Mouse (Mus musculus) kidney, postnatal 0 days (tissue): ENCODE results near the gene Sdhc. TPM values are rescaled to one million over a fixed set of nuclear protein-coding genes. Genes with fewer than 3 reads are reported as not detected.
A peak's percentile ranks its signal among the peaks of the same experiment; 100 is the strongest.

ENCODE experiments used
- ATAC-seq: fragments of 200-750 bp; cut with Nextera tagmentation; replicated peaks from 2 replicates; pipeline ENCODE4 v1.8.0; 2017; ENCODE audit warnings: low read depth, moderate number of reproducible peaks, moderate TSS enrichment, moderate library complexity; ENCODE audit not compliant: low FRiP score
- DNase-seq: peaks from one replicate; pipeline ENCODE4 v3.0.0-alpha.2; 2016; ENCODE audit warnings: low spot score
- H3K27ac ChIP-seq: fragments of 300-500 bp; sonication (generic); 2 replicates; pipeline ENCODE4 v1.5.1; 2014; ENCODE audit warnings: mild to moderate bottlenecking
- H3K27me3 ChIP-seq: fragments of 300-500 bp; sonication (generic); 2 replicates; pipeline ENCODE4 v1.6.1; 2014; ENCODE audit warnings: low read length, mixed read lengths; ENCODE audit not compliant: insufficient read depth
- H3K36me3 ChIP-seq: fragments of 300-500 bp; sonication (generic); 2 replicates; pipeline ENCODE4 v1.6.1; 2014; ENCODE audit warnings: low read length, mixed read lengths; ENCODE audit not compliant: insufficient read depth
- H3K4me1 ChIP-seq: fragments of 300-500 bp; sonication (generic); replicated peaks from 2 replicates; pipeline ENCODE4 v1.6.1; 2014; ENCODE audit warnings: antibody characterized with exemption, low read length, mixed read lengths; ENCODE audit not compliant: insufficient read depth
- H3K4me2 ChIP-seq: fragments of 300-500 bp; sonication (generic); 2 replicates; pipeline ENCODE4 v1.6.1; 2014; ENCODE audit warnings: mild to moderate bottlenecking, low read length, moderate library complexity, mixed read lengths
- H3K4me3 ChIP-seq: fragments of 300-500 bp; sonication (generic); replicated peaks from 2 replicates; pipeline ENCODE4 v1.5.1; 2014; ENCODE audit warnings: low read depth, low read length
- H3K9ac ChIP-seq: fragments of 300-500 bp; sonication (generic); 2 replicates; pipeline ENCODE4 v1.6.1; 2014; ENCODE audit warnings: low read depth, low read length
- H3K9me3 ChIP-seq: fragments of 300-500 bp; sonication (generic); replicated peaks from 2 replicates; pipeline ENCODE4 v1.6.1; 2016; ENCODE audit warnings: low read length, inconsistent platforms, mixed read lengths
- CTCF ChIP-seq: IDR thresholded peaks from 2 replicates; pipeline ENCODE4 v1.5.1; 2016; ENCODE audit warnings: antibody characterized with exemption, low read depth, mild to moderate bottlenecking, moderate library complexity
- WGBS: fragments of 180-500 bp; shearing (Covaris S2); extraction: QIAGEN DNeasy Blood & Tissue Kit; methylation state at CpG from one replicate; pipeline ENCODE4 v1.1.7; 2014; 5-methylcytosine and 5-hydroxymethylcytosine counted together
- polyA plus RNA-seq: library from polyadenylated mRNA; unstranded; fragments of >200 nt; fragmentation: Nextera tagmentation; extraction: Ambion mirVana; gene quantifications from 2 replicates; pipeline ENCODE4 v1.2.1, GENCODE M21; 2015

The Sdhc gene
- polyA plus RNA-seq, 1 experiment from 2014 or later = 381 TPM

GRCm38 (mm10) chr1:171169913-171170312, 19.5 kb upstream of the Sdhc start:
- no peaks in the 10 kb centered on the region for H3K9me3 ChIP-seq
- DNase-seq = no peak
- H3K4me1 ChIP-seq = no peaks in the 10 kb centered on the region
- H3K9ac ChIP-seq = no peak overlapping the region
- H3K36me3 ChIP-seq = no peaks in the 10 kb centered on the region
- TF ChIP-seq CTCF = no peak
- no peak overlapping the region for H3K4me2 ChIP-seq
- H3K27ac ChIP-seq = no peak overlapping the region
- WGBS = 39% methylated on average over 3 of the region's 3 CpGs
- H3K4me3 ChIP-seq = no peak overlapping the region
- ATAC-seq = no peak
- no peaks in the 10 kb centered on the region for H3K27me3 ChIP-seq

- H3K4me3 ChIP-seq = no peak overlapping the region
- no peak for TF ChIP-seq CTCF
- H3K27ac ChIP-seq = no peak overlapping the region
- no peak overlapping the region for H3K4me2 ChIP-seq
- no peaks in the 10 kb centered on the region for H3K4me1 ChIP-seq
- no peaks in the 10 kb centered on the region for H3K9me3 ChIP-seq
- ATAC-seq (no peak), DNase-seq (no peak)
- no peaks in the 10 kb centered on the region for H3K36me3 ChIP-seq
- no peak overlapping the region for H3K9ac ChIP-seq
- no peaks in the 10 kb centered on the region for H3K27me3 ChIP-seq
- WGBS = 85% methylated on average over 12 of the region's 12 CpGs
Observed at GRCm38 (mm10) chr1:171168906-171169305, 18.5 kb upstream of the Sdhc start.

- Histone ChIP-seq H3K4me2 (no peak overlapping the region), H3K27me3 (no peaks in the 10 kb centered on the region), H3K27ac (no peak overlapping the region), H3K9me3 (no peaks in the 10 kb centered on the region), H3K4me3 (no peak overlapping the region), H3K4me1 (no peaks in the 10 kb centered on the region), H3K36me3 (no peaks in the 10 kb centered on the region), H3K9ac (no peak overlapping the region)
- no peak for ATAC-seq
- peak; percentile 86 for DNase-seq
- no peak for TF ChIP-seq CTCF
- WGBS = 51% methylated on average over 5 of the region's 5 CpGs
Observed at GRCm38 (mm10) chr1:171165629-171166345, 15.4 kb upstream of the Sdhc start.

DNA sequence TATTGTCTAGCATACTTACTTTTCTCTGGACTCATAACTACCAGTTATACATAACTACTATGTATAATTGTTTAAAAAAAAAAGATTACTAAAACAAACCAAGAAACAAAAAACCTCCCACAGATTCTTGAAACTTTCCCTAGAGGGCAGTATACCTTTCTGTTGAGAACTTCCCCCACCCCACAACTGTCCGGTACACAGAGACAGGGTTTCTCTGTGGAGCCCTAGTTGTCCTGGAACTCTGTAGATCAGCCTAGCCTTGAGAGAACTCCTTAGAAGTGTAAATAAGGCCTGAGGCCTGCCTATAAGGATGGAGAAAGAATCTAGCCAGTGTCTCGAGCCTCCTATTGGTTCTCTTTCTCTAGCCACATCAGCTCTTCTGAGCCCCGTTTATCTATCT, 13.9 kb upstream of the Sdhc start:
- Histone ChIP-seq H3K36me3 (no peaks in the 10 kb centered on the region), H3K27ac (no peak overlapping the region), H3K4me1 (0 out of 2 replicates have a peak, but pooled peaks cover 3% of the 10 kb centered on the region), H3K4me3 (no peak overlapping the region), H3K27me3 (no peaks in the 10 kb centered on the region), H3K9me3 (no peaks in the 10 kb centered on the region), H3K4me2 (no peak overlapping the region), H3K9ac (no peak overlapping the region)
- peak; percentile 60 for TF ChIP-seq CTCF
- ATAC-seq = no peak; the same call in 1 of the 2 replicates
- WGBS = 44% methylated on average over 3 of the region's 3 CpGs
- DNase-seq = peak; percentile 84

DNA sequence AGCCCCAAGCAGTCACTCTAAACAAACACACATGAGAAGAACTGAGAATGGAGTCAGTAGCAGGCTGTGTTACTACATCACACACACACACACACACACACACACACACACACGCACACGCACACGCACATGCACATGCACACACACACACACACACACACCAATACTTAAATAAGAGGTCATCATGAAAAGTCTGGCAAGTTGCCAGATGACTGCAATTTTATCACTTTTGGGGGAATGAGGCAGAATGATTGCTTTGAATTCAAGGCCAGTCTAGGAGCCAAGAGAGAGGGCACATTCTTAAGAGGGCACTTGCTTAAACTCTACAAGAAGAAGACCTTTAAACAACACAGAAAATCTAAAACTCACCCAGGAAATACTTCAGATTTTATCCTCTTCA, 12.1 kb upstream of the Sdhc start:
- Histone ChIP-seq H3K27me3 (no peaks in the 10 kb centered on the region), H3K4me2 (no peak overlapping the region), H3K27ac (no peak overlapping the region), H3K9ac (no peak overlapping the region), H3K9me3 (no peaks in the 10 kb centered on the region), H3K36me3 (no peaks in the 10 kb centered on the region), H3K4me3 (no peak overlapping the region), H3K4me1 (0 out of 2 replicates have a peak, but pooled peaks cover 3% of the 10 kb centered on the region)
- WGBS = 87% methylated on average over 3 of the region's 3 CpGs
- ATAC-seq (no peak), DNase-seq (no peak)
- no peak for TF ChIP-seq CTCF

- Histone ChIP-seq H3K4me1 (0 out of 2 replicates have a peak, but pooled peaks cover 3% of the 10 kb centered on the region), H3K9me3 (no peaks in the 10 kb centered on the region), H3K27me3 (no peaks in the 10 kb centered on the region), H3K4me3 (peak overlapping the region; percentile 21), H3K9ac (peak overlapping the region; percentile 32; the same call in 1 of the 2 replicates), H3K27ac (no peak overlapping the region), H3K4me2 (peak overlapping the region; percentile 47), H3K36me3 (no peaks in the 10 kb centered on the region)
- ATAC-seq (0 out of 2 replicates have a peak, but pooled peaks have one; percentile 44), DNase-seq (no peak)
- 5% methylated on average over 15 of the region's 15 CpGs for WGBS
- peak; percentile 50 for TF ChIP-seq CTCF
Observed at GRCm38 (mm10) chr1:171159485-171159975, 9.1 kb upstream of the Sdhc start.
